Mouse (Mus musculus) olfactory bulb, adult 2 months (tissue): ENCODE measurements at regions not wholly inside any gene's neighbourhood (a gene's known extent, or its start where the extent isn't known, plus 50 kb on each side); places are given as distances from the start of the nearest gene placed in this dataset.

ENCODE experiments used
- CTCF ChIP-seq: fragments of 200-500 bp; IDR thresholded peaks from 2 replicates; pipeline ENCODE4 v1.5.1; 2012; ENCODE audit warnings: low read depth, mild to moderate bottlenecking, low read length, moderate library complexity; ENCODE audit not compliant: insufficient read depth
- POLR2A ChIP-seq: fragments of 200-500 bp; IDR thresholded peaks from 2 replicates; pipeline ENCODE4 v1.6.1; 2012; ENCODE audit warnings: mild to moderate bottlenecking, low read depth, low read length, moderate library complexity; ENCODE audit not compliant: insufficient read depth

- TF ChIP-seq CTCF (no peak), POLR2A (no peak)
These were observed 589.4 kb upstream of the Pou3f2 start for GRCm38 (mm10) chr4:23077603-23078002.
